Mouse (Mus musculus) CH12.LX (cell line): ENCODE data around the gene Npr1. TPM values are rescaled to one million over a fixed set of nuclear protein-coding genes. Genes with fewer than 3 reads are reported as not detected.

Experiments
- DNase-seq: peaks from one replicate; pipeline ENCODE4 v3.0.0-alpha.2; 2013; ENCODE audit errors: extremely low read depth
- H3K27ac ChIP-seq: 2 replicates; pipeline ENCODE4 v1.5.1; 2012; ENCODE audit warnings: low read depth, mild to moderate bottlenecking, control low read depth, moderate library complexity; ENCODE audit not compliant: insufficient read depth
- H3K27me3 ChIP-seq: replicated peaks from 2 replicates; pipeline ENCODE3; 2012; ENCODE audit warnings: inconsistent platforms
- H3K36me3 ChIP-seq, 2 experiments: replicated peaks in 1 of 2; 2 replicates each; pipeline versions ENCODE3 to v1.6.1; 2012; ENCODE audit warnings: inconsistent platforms in 1 of 2, low read length in 1 of 2, mild to moderate bottlenecking in 1 of 2, mixed read lengths in 1 of 2, moderate library complexity in 1 of 2; ENCODE audit not compliant: control insufficient read depth in 1 of 2, insufficient read depth in 1 of 2
- H3K4me1 ChIP-seq, 2 experiments: 2 replicates each; pipeline ENCODE4 v1.6.1; 2012; ENCODE audit warnings: inconsistent platforms in 1 of 2, moderate library complexity in 1 of 2; ENCODE audit not compliant: insufficient read depth in 2 of 2, control insufficient read depth in 1 of 2
- H3K4me2 ChIP-seq: 2 replicates; pipeline ENCODE4 v1.6.1; 2012; ENCODE audit warnings: low read depth, mild to moderate bottlenecking, control low read depth; ENCODE audit not compliant: poor library complexity, insufficient read depth, severe bottlenecking
- H3K4me3 ChIP-seq, 3 experiments: fragments of 150-350 bp in 1 of 3; sonication (generic) in 1 of 3; replicated peaks in 1 of 3; 2 replicates each; pipeline versions ENCODE3 to v1.5.1; 2011 to 2012; ENCODE audit warnings: low read depth in 2 of 3, low read length in 2 of 3, mild to moderate bottlenecking in 2 of 3, moderate library complexity in 2 of 3, control low read depth in 1 of 3, improper control_type of control experiment in 1 of 3, inconsistent platforms in 1 of 3, mixed read lengths in 1 of 3; ENCODE audit not compliant: poor library complexity in 1 of 3
- H3K79me2 ChIP-seq: replicated peaks from 2 replicates; pipeline ENCODE4 v1.6.1; 2012; ENCODE audit warnings: mild to moderate bottlenecking, moderate library complexity; ENCODE audit not compliant: control insufficient read depth, poor library complexity, insufficient read depth, severe bottlenecking; ENCODE audit errors: extremely low read depth
- H3K9ac ChIP-seq: 2 replicates; pipeline ENCODE4 v1.6.1; 2012; ENCODE audit warnings: low read depth, mild to moderate bottlenecking, control low read depth, moderate library complexity; ENCODE audit not compliant: insufficient read depth
- H3K9me3 ChIP-seq: replicated peaks from 2 replicates; pipeline ENCODE3; 2012; ENCODE audit warnings: low read length, inconsistent platforms, mixed read lengths
- BHLHE40 ChIP-seq: IDR thresholded peaks from 2 replicates; pipeline ENCODE4 v1.6.1; 2011; ENCODE audit warnings: mild to moderate bottlenecking, low read depth, low read length, improper control_type of control experiment
- CHD2 ChIP-seq: IDR thresholded peaks from 2 replicates; pipeline ENCODE4 v1.6.1; 2011; ENCODE audit warnings: low read length, improper control_type of control experiment
- E2F4 ChIP-seq: IDR thresholded peaks from 2 replicates; pipeline ENCODE4 v1.6.1; 2011; ENCODE audit warnings: low read depth, low read length, improper control_type of control experiment; ENCODE audit not compliant: insufficient replicate concordance
- ETS1 ChIP-seq: conservative IDR thresholded peaks from 2 replicates; pipeline ENCODE4 v1.6.1; 2012; ENCODE audit warnings: low read depth, mild to moderate bottlenecking, inconsistent platforms, low read length, improper control_type of control experiment, moderate library complexity
- HCFC1 ChIP-seq: IDR thresholded peaks from 2 replicates; pipeline ENCODE4 v1.6.1; 2012; ENCODE audit warnings: low read depth, mild to moderate bottlenecking, inconsistent platforms, low read length, improper control_type of control experiment
- IRF4 ChIP-seq: IDR thresholded peaks from 2 replicates; pipeline ENCODE4 v1.6.1; 2014; ENCODE audit warnings: low read depth, mild to moderate bottlenecking, inconsistent platforms, low read length, improper control_type of control experiment
- KAT2A ChIP-seq: IDR thresholded peaks from 2 replicates; pipeline ENCODE4 v1.6.1; 2012; ENCODE audit warnings: low read length, improper control_type of control experiment, inconsistent platforms; ENCODE audit not compliant: insufficient replicate concordance
- MAX ChIP-seq: IDR thresholded peaks from 2 replicates; pipeline ENCODE4 v1.6.1; 2011; ENCODE audit warnings: low read length, improper control_type of control experiment
- MAZ ChIP-seq: IDR thresholded peaks from 2 replicates; pipeline ENCODE4 v1.6.1; 2012; ENCODE audit warnings: low read depth, mild to moderate bottlenecking, inconsistent platforms, low read length, improper control_type of control experiment, moderate library complexity
- MEF2A ChIP-seq: IDR thresholded peaks from 2 replicates; pipeline ENCODE4 v1.6.1; 2014; ENCODE audit warnings: low read depth, mild to moderate bottlenecking, inconsistent platforms, low read length, improper control_type of control experiment, borderline replicate concordance
- MXI1 ChIP-seq: IDR thresholded peaks from 2 replicates; pipeline ENCODE4 v1.6.1; 2011; ENCODE audit warnings: mild to moderate bottlenecking, low read depth, low read length, improper control_type of control experiment
- MYC ChIP-seq: IDR thresholded peaks from 2 replicates; pipeline ENCODE4 v1.6.1; 2011; ENCODE audit warnings: low read depth, mild to moderate bottlenecking, improper control_type of control experiment, low read length
- POLR2A ChIP-seq: IDR thresholded peaks from 2 replicates; pipeline ENCODE4 v1.6.1; 2011; ENCODE audit warnings: low read depth, mild to moderate bottlenecking, improper control_type of control experiment, low read length
- RAD21 ChIP-seq: IDR thresholded peaks from 2 replicates; pipeline ENCODE4 v1.6.1; 2011; ENCODE audit warnings: low read depth, mild to moderate bottlenecking, low read length, improper control_type of control experiment, moderate library complexity
- RCOR1 ChIP-seq: conservative IDR thresholded peaks from 2 replicates; pipeline ENCODE4 v1.6.1; 2012; ENCODE audit warnings: low read depth, mild to moderate bottlenecking, inconsistent platforms, low read length, improper control_type of control experiment
- TBP ChIP-seq: conservative IDR thresholded peaks from 2 replicates; pipeline ENCODE4 v1.6.1; 2011; ENCODE audit warnings: low read depth, low read length, improper control_type of control experiment
- TCF12 ChIP-seq: IDR thresholded peaks from 2 replicates; pipeline ENCODE4 v1.6.1; 2014; ENCODE audit warnings: low read depth, mild to moderate bottlenecking, inconsistent platforms, low read length, improper control_type of control experiment
- ZNF384 ChIP-seq: IDR thresholded peaks from 2 replicates; pipeline ENCODE4 v1.6.1; 2012; ENCODE audit warnings: low read depth, low read length, improper control_type of control experiment, inconsistent platforms
- dilution Hi-C: fragments of 300-500 bp; cut with MboI; formaldehyde crosslinking; loops from 2 replicates; pipeline ENCODE4 v1.14.3; 2020; ENCODE audit warnings: low sequenced_read_pairs; ENCODE audit not compliant: extremely low pct_unique_long_range_greater_than_20kb, extremely low pct_ligation_motif_present
- in situ Hi-C: fragments of 300-500 bp; cut with MboI; formaldehyde crosslinking; loops from 3 replicates; pipeline ENCODE4 v1.14.3; 2019; ENCODE audit warnings: low sequenced_read_pairs, low pct_ligation_motif_present, low pct_unique_long_range_greater_than_20kb, mixed read lengths
- polyA plus RNA-seq: library from polyadenylated mRNA; unstranded; fragments of >175 nt; gene quantifications from 2 replicates; pipeline ENCODE4 v1.2.1, GENCODE M21; 2012; ENCODE audit warnings: low read depth; ENCODE audit not compliant: insufficient read length
- total RNA-seq, 2 experiments: library from RNA; depleted of rRNA; stranded (reverse); fragments of 300-350 nt in 1 of 2; fragments of >200 nt in 1 of 2; gene quantifications; 2 replicates each; pipeline ENCODE4 v1.2.3; 2012 to 2014

Gene Npr1
- total and polyA plus RNA-seq, 3 experiments, result 0.13 TPM; not detected in 2

GRCm38 (mm10) chr3:90427574-90427973, 38.1 kb downstream of the Npr1 start:
- Histone ChIP-seq H3K27me3 (no peaks in the 10 kb centered on the region), H3K4me3 (no peak overlapping the region), H3K4me1 (peaks cover 8 to 67% of the 10 kb centered on the region in 2 experiments), H3K9ac (no peak overlapping the region), H3K9me3 (no peaks in the 10 kb centered on the region)
- in situ Hi-C loops, result no loop called here
- dilution Hi-C loops, result no loop called here
- TF ChIP-seq MAZ (0 out of 2 replicates have a peak, but pooled peaks have one; percentile 54), BHLHE40 (no peak), ZNF384 (no peak)
- TF ChIP-seq, all 38 proteins: peak for 1
- peaks cover 15% of the 10 kb centered on the region for H3K79me2 ChIP-seq
- H3K4me2 ChIP-seq, result no peak overlapping the region
- no peak overlapping the region for H3K27ac ChIP-seq
- DNase-seq, result peak; percentile 23
- peaks cover 12 to 43% of the 10 kb centered on the region in 2 experiments for H3K36me3 ChIP-seq

- TF ChIP-seq MAX, result no peak
- TF ChIP-seq ETS1, result no peak
- no peak for TF ChIP-seq MAZ
- TF ChIP-seq TBP, result no peak
- no peak for TF ChIP-seq IRF4
- TF ChIP-seq KAT2A, result no peak
- TF ChIP-seq E2F4, result no peak
- no peak for TF ChIP-seq POLR2A
- TF ChIP-seq HCFC1, result no peak
- TF ChIP-seq RAD21, result no peak
- no peak for TF ChIP-seq MXI1
- no peak for TF ChIP-seq TCF12
- no peak for TF ChIP-seq ZNF384
- no peak for TF ChIP-seq MYC
- no peak for TF ChIP-seq CHD2
- TF ChIP-seq RCOR1, result no peak
- no peak for TF ChIP-seq MEF2A
- Histone ChIP-seq H3K4me1 (peaks cover 3 to 51% of the 10 kb centered on the region in 2 experiments; a peak in 3 of 4 replicates), H3K36me3 (peaks cover 25 to 57% of the 10 kb centered on the region in 2 experiments), H3K4me2 (no peak overlapping the region), H3K27ac (no peak overlapping the region), H3K27me3 (no peaks in the 10 kb centered on the region), H3K9ac (no peak overlapping the region), H3K4me3 (no peak overlapping the region), H3K79me2 (peaks cover 2% of the 10 kb centered on the region; the same call in 1 of the 2 replicates), H3K9me3 (no peaks in the 10 kb centered on the region)
- in situ Hi-C loops (no loop called here), dilution Hi-C loops (no loop called here)
- DNase-seq, result no peak
These were observed 40.2 kb downstream of the Npr1 start for GRCm38 (mm10) chr3:90425499-90425898.
